Mouse (Mus musculus): Measurements from ENCODE around the gene Lst1.

DNA sequence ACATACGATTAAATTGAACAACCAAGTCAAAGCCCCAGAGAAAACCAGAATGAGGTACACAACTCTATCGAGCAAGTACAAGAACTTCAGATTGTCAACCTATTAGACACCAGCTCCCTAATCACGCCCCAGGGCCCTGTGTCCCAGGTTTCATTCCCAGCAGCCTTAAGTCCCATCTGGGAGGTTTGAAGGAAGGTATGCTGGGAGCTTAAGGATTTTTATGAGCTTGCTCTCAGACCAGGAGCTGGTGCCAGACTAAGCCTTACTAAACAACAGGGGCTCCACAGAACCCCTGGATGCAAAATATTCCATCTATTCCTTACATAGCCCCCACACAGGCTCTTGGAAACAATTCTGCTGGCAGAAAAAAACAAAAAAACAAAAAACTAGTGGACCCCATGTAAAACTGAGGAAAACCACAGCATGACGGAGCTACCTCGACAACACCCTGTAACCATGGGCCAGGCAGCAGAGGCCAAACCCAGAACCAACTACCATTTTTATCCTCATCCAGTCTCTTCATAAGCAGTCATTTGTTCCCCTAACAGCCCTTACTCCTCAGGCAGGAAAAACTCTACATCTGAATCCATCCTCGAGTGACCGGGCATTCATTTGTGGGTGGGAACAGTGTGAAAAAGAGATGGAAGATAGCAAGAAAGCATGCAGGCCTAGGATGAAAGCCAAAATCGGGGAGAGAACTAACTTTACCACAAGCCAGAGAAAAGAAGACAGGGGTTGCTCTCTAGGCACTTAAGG, 24.7 kb downstream of the Lst1 start:
- TF ChIP-seq CTCF (conservative IDR thresholded peaks at IDR 0.05; ENCODE audit: insufficient read depth, insufficient read length, low read depth, low read length) (no peak), POLR2A (IDR thresholded peaks at IDR 0.05; ENCODE audit: low read depth, low read length) (no peak)

All from kidney, adult 2 months (tissue).